Mouse (Mus musculus) heart, adult 2 months (tissue): Measurements from ENCODE around the gene Cacna1d.

Experiments
- CTCF ChIP-seq: fragments of 200-600 bp; IDR thresholded peaks from 2 replicates; pipeline ENCODE4 v1.8.1; 2022; ENCODE audit warnings: antibody characterized with exemption, mild to moderate bottlenecking, moderate library complexity
- POLR2A ChIP-seq: fragments of 200-500 bp; IDR thresholded peaks from 2 replicates; pipeline ENCODE4 v1.6.1; 2011; ENCODE audit warnings: mild to moderate bottlenecking, low read depth, low read length, control low read depth; ENCODE audit not compliant: insufficient read depth

- TF ChIP-seq CTCF, result no peak
- TF ChIP-seq POLR2A, result no peak
Measured at GRCm38 (mm10) chr14:30166036-30166435, 325.2 kb downstream of the Cacna1d start.
